Mouse (Mus musculus) G1E (cell line): ENCODE measurements around the gene Myh14.

Source experiments
- CTCF ChIP-seq: IDR thresholded peaks from 2 replicates; pipeline ENCODE4 v1.5.1; 2012; ENCODE audit warnings: low read depth, low read length, inconsistent platforms, mixed read lengths
- GATA1 ChIP-seq: IDR thresholded peaks from 2 replicates; pipeline ENCODE4 v1.6.1; 2012; ENCODE audit warnings: borderline replicate concordance, low read length, inconsistent platforms, mixed read lengths
- GATA2 ChIP-seq: IDR thresholded peaks from 2 replicates; pipeline ENCODE4 v1.6.1; 2012; ENCODE audit warnings: low read depth, low read length, inconsistent platforms, borderline replicate concordance
- POLR2AphosphoS5 ChIP-seq: IDR thresholded peaks from 2 replicates; pipeline ENCODE4 v1.6.1; 2012; ENCODE audit warnings: low read depth, low read length, inconsistent platforms; ENCODE audit not compliant: insufficient replicate concordance
- TAL1 ChIP-seq: conservative IDR thresholded peaks from 2 replicates; pipeline ENCODE4 v1.6.1; 2012; ENCODE audit warnings: low read depth, low read length, inconsistent platforms, mixed read lengths

DNA sequence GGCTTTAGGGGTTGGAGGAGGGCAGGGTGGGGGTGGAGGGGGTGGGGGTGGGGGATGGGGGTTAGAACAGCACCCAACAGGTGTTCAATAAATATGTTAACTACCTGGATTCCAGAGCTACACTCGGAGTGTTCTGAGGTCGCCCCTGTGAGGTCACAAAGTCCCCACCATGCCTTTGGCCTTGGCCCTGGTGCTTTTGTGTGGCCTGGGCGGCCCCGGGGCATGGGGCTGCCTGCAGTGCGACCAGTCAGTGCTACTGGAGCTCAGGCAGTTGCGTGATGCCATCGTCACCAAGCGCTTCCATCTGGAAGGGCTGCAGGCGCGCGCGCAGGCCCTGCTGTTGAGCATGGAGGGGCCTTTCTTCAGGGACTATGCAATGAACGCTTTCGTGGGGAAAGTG is 37.9 kb upstream of the Myh14 start, which contains the start of gene Izumo2:
- TF ChIP-seq CTCF (no peak), GATA1 (no peak), POLR2AphosphoS5 (no peak), GATA2 (no peak), TAL1 (no peak)
